In genomic region chr17:28431931-28432335, GRCm38 (mm10) we compare ENCODE assay signal across 12 mouse cellular contexts.
DNase-seq lines count a peak whose midpoint lies in the region; ATAC-seq lines count a peak whose summit lies in the region.
"Had no signal": no experiment of that assay in that cellular context is flagged by ENCODE, and none has a peak within 500 bp of the region (broad histone marks: within the 10 kb centered on the region; RNA-seq: fewer than 3 reads in every experiment).

No protein-coding gene starts in this region.

- DNase-seq in adrenal gland, postnatal 14 days, result peak; percentile 63
- DNase-seq in adrenal gland, adult 8-10 months, result no peak
- no peak for DNase-seq in liver, embryonic 11.5 days (ENCODE audit: low spot score)
- no peak for DNase-seq in hindbrain, embryonic 11.5 days (ENCODE audit: low spot score)
- DNase-seq in heart, adult 18-20 months, result no peak
- DNase-seq: cerebellum, adult 8-10 months had no signal

- ATAC-seq in liver, embryonic 16.5 days (ENCODE audit: low read depth), result 0 out of 2 replicates have a peak, but pooled peaks have one; percentile 16
- no peak for ATAC-seq in liver, embryonic 11.5 days (replicated peaks; ENCODE audit: low FRiP score)
- ATAC-seq in granulocyte monocyte progenitor cell, adult 5-6 weeks (replicated peaks; ENCODE audit: poor library complexity, severe bottlenecking), result peak; percentile 81
- ATAC-seq in monocyte, adult 5-6 weeks (replicated peaks; ENCODE audit: insufficient number of reproducible peaks, low FRiP score, low TSS enrichment, poor library complexity, severe bottlenecking), result peak; percentile 61
- no peak for ATAC-seq in hindbrain, embryonic 11.5 days (ENCODE audit: low FRiP score)

- no peak overlapping the region for H3K4me2 ChIP-seq in liver, embryonic 16.5 days (ENCODE audit: low read depth, low read length)
- H3K4me2 ChIP-seq in liver, embryonic 11.5 days, result no peak overlapping the region
- no peak overlapping the region for H3K4me2 ChIP-seq in hindbrain, embryonic 11.5 days (replicated peaks; ENCODE audit: low read depth, low read length)
- H3K4me2 ChIP-seq: heart, embryonic 15.5 days; kidney, embryonic 15.5 days; neural tube, embryonic 15.5 days had no signal

- H3K36me3 ChIP-seq in liver, embryonic 16.5 days (ENCODE audit: control insufficient read depth, insufficient read depth), result peaks cover 2% of the 10 kb centered on the region; the same call in 1 of the 2 replicates
- H3K36me3 ChIP-seq in liver, embryonic 11.5 days (ENCODE audit: control insufficient read depth, insufficient read depth, low read length), result peaks cover under 1% of the 10 kb centered on the region; the same call in 1 of the 2 replicates
- peaks cover 2% of the 10 kb centered on the region; the same call in 1 of the 2 replicates for H3K36me3 ChIP-seq in hindbrain, embryonic 11.5 days (ENCODE audit: control insufficient read depth, insufficient read depth, low read length)
- H3K36me3 ChIP-seq: heart, embryonic 15.5 days had no signal

- no peaks in the 10 kb centered on the region; the same call in 1 of the 2 replicates for H3K4me1 ChIP-seq in liver, embryonic 16.5 days (ENCODE audit: control insufficient read depth, low read depth, low read length)
- H3K4me1 ChIP-seq in liver, embryonic 11.5 days (replicated peaks; ENCODE audit: control insufficient read depth, insufficient read depth, low read length), result peaks cover 3% of the 10 kb centered on the region; the same call in 1 of the 2 replicates
- no peaks in the 10 kb centered on the region for H3K4me1 ChIP-seq in hindbrain, embryonic 11.5 days (replicated peaks; ENCODE audit: control insufficient read depth, insufficient read depth, low read length)
- H3K4me1 ChIP-seq: kidney, embryonic 15.5 days; neural tube, embryonic 15.5 days had no signal

- H3K9me3 ChIP-seq in liver, embryonic 16.5 days (replicated peaks; ENCODE audit: control insufficient read depth, low read length), result no peaks in the 10 kb centered on the region
- H3K9me3 ChIP-seq in liver, embryonic 11.5 days (ENCODE audit: control insufficient read depth, low read length), result no peaks in the 10 kb centered on the region
- no peaks in the 10 kb centered on the region for H3K9me3 ChIP-seq in hindbrain, embryonic 11.5 days (ENCODE audit: control insufficient read depth, low read length)
- H3K9me3 ChIP-seq: heart, embryonic 15.5 days; kidney, embryonic 15.5 days; neural tube, embryonic 15.5 days had no signal

- WGBS in liver, embryonic 16.5 days (ENCODE audit: insufficient replicate concordance), result 69% methylated on average over 6 of the region's 6 CpGs
- 77% methylated on average over 6 of the region's 6 CpGs for WGBS in liver, embryonic 11.5 days
- 95% methylated on average over 6 of the region's 6 CpGs for WGBS in hindbrain, embryonic 11.5 days

- H3K27ac ChIP-seq in liver, embryonic 16.5 days (ENCODE audit: low read length), result no peak overlapping the region
- no peak overlapping the region for H3K27ac ChIP-seq in liver, embryonic 11.5 days (ENCODE audit: low read depth, low read length)
- H3K27ac ChIP-seq in hindbrain, embryonic 11.5 days (ENCODE audit: low read depth, low read length), result no peak overlapping the region
- H3K27ac ChIP-seq: heart, embryonic 15.5 days; kidney, embryonic 15.5 days; neural tube, embryonic 15.5 days had no signal

- H3K9ac ChIP-seq in liver, embryonic 16.5 days (ENCODE audit: low read depth, low read length), result no peak overlapping the region
- H3K9ac ChIP-seq in liver, embryonic 11.5 days (ENCODE audit: low read depth, low read length), result no peak overlapping the region
- no peak overlapping the region for H3K9ac ChIP-seq in hindbrain, embryonic 11.5 days (ENCODE audit: low read depth, low read length)
- H3K9ac ChIP-seq: heart, embryonic 15.5 days; kidney, embryonic 15.5 days; neural tube, embryonic 15.5 days had no signal

- H3K27me3 ChIP-seq in liver, embryonic 16.5 days (ENCODE audit: control insufficient read depth, insufficient read depth, low read depth, low read length), result no peaks in the 10 kb centered on the region
- H3K27me3 ChIP-seq in liver, embryonic 11.5 days (replicated peaks; ENCODE audit: control insufficient read depth, insufficient read depth, low read length), result no peaks in the 10 kb centered on the region
- H3K27me3 ChIP-seq in hindbrain, embryonic 11.5 days (ENCODE audit: control insufficient read depth, insufficient read depth, low read length), result no peaks in the 10 kb centered on the region
- H3K27me3 ChIP-seq: heart, embryonic 15.5 days; kidney, embryonic 15.5 days; neural tube, embryonic 15.5 days had no signal

- H3K4me3 ChIP-seq in liver, embryonic 16.5 days (ENCODE audit: low read depth, low read length), result no peak overlapping the region
- H3K4me3 ChIP-seq in liver, embryonic 11.5 days (ENCODE audit: low read depth, low read length), result no peak overlapping the region
- no peak overlapping the region for H3K4me3 ChIP-seq in hindbrain, embryonic 11.5 days (ENCODE audit: low read depth, low read length)
- H3K4me3 ChIP-seq: heart, embryonic 15.5 days; kidney, embryonic 15.5 days; neural tube, embryonic 15.5 days had no signal

Comparison
In these comparisons a context has a peak if more than half of its experiments do, and no peak if none do; other contexts are left out.
1. ATAC-seq: peak in liver, embryonic 16.5 days (single experiment), granulocyte monocyte progenitor cell, adult 5-6 weeks (single experiment) and monocyte, adult 5-6 weeks (single experiment); none in liver, embryonic 11.5 days (single experiment) and hindbrain, embryonic 11.5 days (single experiment).